Mouse (Mus musculus) limb, embryonic 13.5 days (tissue): ENCODE results near the gene Raly. TPM values are rescaled to one million over a fixed set of nuclear protein-coding genes. Genes with fewer than 3 reads are reported as not detected.
A peak's percentile ranks its signal among the peaks of the same experiment; 100 is the strongest.

Experiments used
- ATAC-seq: fragments of 200-750 bp; cut with Nextera tagmentation; 2 replicates; pipeline ENCODE4 v1.8.0; 2017; ENCODE audit warnings: low read depth, moderate number of reproducible peaks, moderate TSS enrichment; ENCODE audit not compliant: low FRiP score
- H3K27ac ChIP-seq: fragments of 300-500 bp; sonication (generic); 2 replicates; pipeline ENCODE4 v1.5.1; 2015; ENCODE audit warnings: inconsistent platforms, mild to moderate bottlenecking, moderate library complexity
- H3K27me3 ChIP-seq: fragments of 300-500 bp; sonication (generic); 2 replicates; pipeline ENCODE4 v1.6.1; 2015; ENCODE audit warnings: mild to moderate bottlenecking, inconsistent platforms
- H3K36me3 ChIP-seq: fragments of 300-500 bp; sonication (generic); 2 replicates; pipeline ENCODE4 v1.6.1; 2015; ENCODE audit warnings: inconsistent platforms, mild to moderate bottlenecking, moderate library complexity
- H3K4me1 ChIP-seq: fragments of 300-500 bp; sonication (generic); 2 replicates; pipeline ENCODE4 v1.6.1; 2015; ENCODE audit warnings: inconsistent platforms
- H3K4me2 ChIP-seq: fragments of 300-500 bp; sonication (generic); replicated peaks from 2 replicates; pipeline ENCODE4 v1.6.1; 2015; ENCODE audit warnings: inconsistent platforms, mild to moderate bottlenecking, moderate library complexity
- H3K4me3 ChIP-seq: fragments of 300-500 bp; sonication (generic); 2 replicates; pipeline ENCODE4 v1.5.1; 2015; ENCODE audit warnings: moderate library complexity, mild to moderate bottlenecking, inconsistent platforms
- H3K9ac ChIP-seq: fragments of 300-500 bp; sonication (generic); 2 replicates; pipeline ENCODE4 v1.6.1; 2015; ENCODE audit warnings: mild to moderate bottlenecking, inconsistent platforms
- H3K9me3 ChIP-seq: fragments of 300-500 bp; sonication (generic); 2 replicates; pipeline ENCODE4 v1.6.1; 2016; ENCODE audit warnings: inconsistent platforms
- WGBS: fragments of 180-500 bp; shearing (Covaris S2); methylation state at CpG from one replicate; pipeline ENCODE4 v1.1.7; 2015; 5-methylcytosine and 5-hydroxymethylcytosine counted together
- polyA plus RNA-seq: library from polyadenylated mRNA; unstranded; fragments of >200 nt; fragmentation: Nextera tagmentation; extraction: Ambion mirVana; gene quantifications from 2 replicates; pipeline ENCODE4 v1.2.1, GENCODE M21; 2015

The Raly gene
- polyA plus RNA-seq = 41.7 and 46.9 TPM in 2 replicates

DNA sequence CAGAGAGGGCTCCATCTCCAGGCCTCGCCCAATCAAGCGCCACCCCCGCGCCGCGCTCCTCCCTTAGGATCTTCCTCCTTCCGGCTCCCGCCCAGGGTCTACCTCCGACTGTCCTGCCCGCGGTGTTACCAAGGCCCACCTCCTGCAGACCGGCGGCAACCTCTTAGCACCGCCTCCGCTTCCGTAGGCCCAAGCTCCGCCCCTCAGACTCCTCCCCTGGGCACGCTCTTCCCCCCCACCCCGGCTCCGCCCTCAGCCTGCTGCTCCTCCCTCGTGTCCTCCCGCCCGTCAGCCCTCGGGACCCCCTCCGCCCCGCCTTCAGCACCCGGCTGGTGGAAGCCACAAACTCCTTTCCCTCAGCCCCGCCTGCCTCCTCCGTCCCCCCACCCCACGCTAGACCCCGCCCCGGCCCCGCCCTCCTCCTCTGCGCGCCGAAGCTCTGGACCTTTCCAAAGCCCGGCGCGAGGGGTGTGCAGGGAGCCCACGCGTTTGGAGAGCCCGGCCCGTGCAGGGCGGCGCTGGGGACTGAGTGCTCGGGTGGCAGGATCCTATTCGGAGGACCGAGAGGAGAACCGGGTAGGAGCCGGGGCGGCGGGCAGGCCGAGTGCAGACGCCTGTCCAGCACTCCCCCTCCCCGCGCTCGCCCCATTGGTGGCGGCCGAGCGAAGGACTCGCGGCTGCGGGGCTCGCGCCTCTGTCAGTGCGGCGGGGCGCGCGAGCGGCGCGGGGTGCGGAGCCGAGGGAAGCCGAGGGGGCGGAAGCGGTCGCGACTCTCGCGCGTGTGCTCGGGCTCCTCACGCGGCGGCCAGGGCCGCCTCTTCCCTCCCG, at the start of gene Raly, which contains the start of gene a:
Gene Raly (plus strand): TSS at position 441 of the 828 bp plus-strand sequence.
Gene a (plus strand): TSS at position 747 of the 828 bp plus-strand sequence.
- Histone ChIP-seq H3K9ac (peak within 1 kb of the TSS; percentile 99), H3K4me3 (peak within 1 kb of the TSS; percentile 88), H3K27ac (peak within 1 kb of the TSS; percentile 96), H3K4me2 (peak within 1 kb of the TSS; percentile 79), H3K36me3 (no peaks in the 10 kb centered on the region), H3K9me3 (no peaks in the 10 kb centered on the region), H3K4me1 (peaks cover 39% of the 10 kb centered on the region), H3K27me3 (no peaks in the 10 kb centered on the region)
- peak; percentile 96 for ATAC-seq
- under 1% methylated on average over 64 of the region's 89 CpGs for WGBS

- H3K9ac ChIP-seq = no peak overlapping the region
- H3K4me2 ChIP-seq = no peak overlapping the region
- no peak for ATAC-seq
- H3K27ac ChIP-seq = no peak overlapping the region
- 44% methylated on average over 10 of the region's 10 CpGs for WGBS
- H3K4me3 ChIP-seq = no peak overlapping the region
- no peaks in the 10 kb centered on the region for H3K36me3 ChIP-seq
- no peaks in the 10 kb centered on the region for H3K9me3 ChIP-seq
- H3K4me1 ChIP-seq = peaks cover 7% of the 10 kb centered on the region; the same call in 1 of the 2 replicates
- no peaks in the 10 kb centered on the region for H3K27me3 ChIP-seq
These were observed 47.7 kb upstream of the Raly start for GRCm38 (mm10) chr2:154742911-154743819.

DNA sequence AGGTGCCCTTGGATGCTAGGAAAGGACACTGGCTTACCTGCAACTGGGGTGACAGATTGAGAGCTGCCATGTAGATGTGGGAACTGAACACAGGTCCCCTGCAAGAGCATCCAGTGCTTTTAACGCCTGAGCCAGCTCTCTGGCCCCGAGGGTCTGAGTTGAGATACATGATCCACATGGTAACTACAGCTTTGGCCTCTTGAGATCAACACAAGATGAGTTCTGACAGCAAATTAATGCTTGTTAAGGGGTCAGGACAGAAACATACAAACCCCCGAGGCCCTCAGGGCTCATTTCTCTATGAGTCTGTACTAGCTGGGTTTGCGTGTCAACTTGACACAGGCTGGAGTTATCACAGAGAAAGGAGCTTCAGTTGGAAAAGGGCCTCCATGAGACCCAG, 47.0 kb upstream of the Raly start:
- H3K27me3 ChIP-seq = no peaks in the 10 kb centered on the region
- H3K4me3 ChIP-seq = no peak overlapping the region
- H3K4me2 ChIP-seq = no peak overlapping the region
- no peak overlapping the region for H3K27ac ChIP-seq
- 57% methylated on average over 4 of the region's 4 CpGs for WGBS
- H3K36me3 ChIP-seq = no peaks in the 10 kb centered on the region
- H3K9ac ChIP-seq = no peak overlapping the region
- no peaks in the 10 kb centered on the region for H3K9me3 ChIP-seq
- ATAC-seq = no peak
- peaks cover 3% of the 10 kb centered on the region for H3K4me1 ChIP-seq

GRCm38 (mm10) chr2:154748383-154748782, 42.5 kb upstream of the Raly start:
- Histone ChIP-seq H3K27ac (0 out of 2 replicates have a peak overlapping the region, but pooled peaks have one; percentile 28), H3K4me1 (peaks cover 15% of the 10 kb centered on the region), H3K9me3 (no peaks in the 10 kb centered on the region), H3K36me3 (no peaks in the 10 kb centered on the region), H3K27me3 (no peaks in the 10 kb centered on the region), H3K9ac (no peak overlapping the region), H3K4me2 (no peak overlapping the region), H3K4me3 (no peak overlapping the region)
- no peak for ATAC-seq
- WGBS = 90% methylated on average over 2 of the region's 2 CpGs

- no peaks in the 10 kb centered on the region for H3K9me3 ChIP-seq
- H3K27me3 ChIP-seq = no peaks in the 10 kb centered on the region
- 32% methylated on average over 23 of the region's 23 CpGs for WGBS
- H3K4me1 ChIP-seq = peaks cover 15% of the 10 kb centered on the region
- H3K9ac ChIP-seq = no peak overlapping the region
- ATAC-seq = peak; percentile 72
- H3K4me2 ChIP-seq = peak overlapping the region; percentile 50
- H3K36me3 ChIP-seq = no peaks in the 10 kb centered on the region
- no peak overlapping the region; the same call in 1 of the 2 replicates for H3K4me3 ChIP-seq
- H3K27ac ChIP-seq = peak overlapping the region; percentile 28; the same call in 1 of the 2 replicates
These were observed 41.6 kb upstream of the Raly start for GRCm38 (mm10) chr2:154749046-154750036.

GRCm38 (mm10) chr2:154751924-154752323, 39.0 kb upstream of the Raly start:
- 68% methylated on average over 8 of the region's 8 CpGs for WGBS
- no peak overlapping the region for H3K27ac ChIP-seq

DNA sequence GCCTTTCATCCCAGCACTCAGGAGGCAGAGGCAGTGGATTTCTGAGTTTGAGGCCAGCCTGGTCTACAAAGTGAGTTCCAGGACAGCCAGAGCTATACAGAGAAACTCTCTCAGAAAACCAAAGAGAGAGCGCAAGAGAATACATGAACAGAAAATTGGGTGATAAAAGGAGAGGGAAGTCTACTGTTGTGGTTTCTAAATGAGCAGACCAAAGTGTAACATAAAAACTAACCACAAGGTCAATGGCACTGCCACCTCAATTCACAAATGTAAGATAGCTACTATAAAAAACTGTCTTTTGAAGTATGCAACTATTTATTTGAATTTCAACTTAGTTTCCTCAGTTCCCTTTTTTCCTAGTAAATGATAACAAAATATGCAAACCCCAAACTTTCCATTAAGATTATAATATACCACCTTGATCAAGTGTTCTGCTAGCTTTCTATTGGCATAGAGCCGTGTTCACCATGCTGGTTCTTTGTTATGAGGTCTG, 36.8 kb upstream of the Raly start:
- H3K36me3 ChIP-seq = no peaks in the 10 kb centered on the region
- no peak overlapping the region for H3K4me3 ChIP-seq
- 90% methylated on average over 2 of the region's 2 CpGs for WGBS
- no peak overlapping the region for H3K9ac ChIP-seq
- no peak overlapping the region for H3K4me2 ChIP-seq
- no peaks in the 10 kb centered on the region for H3K9me3 ChIP-seq
- H3K4me1 ChIP-seq = peaks cover 15% of the 10 kb centered on the region
- ATAC-seq = no peak
- no peaks in the 10 kb centered on the region for H3K27me3 ChIP-seq
- no peak overlapping the region for H3K27ac ChIP-seq

More at GRCm38 (mm10) chr2:154751924-154752323, 39.0 kb upstream of the Raly start:
- no peaks in the 10 kb centered on the region for H3K27me3 ChIP-seq
- H3K4me1 ChIP-seq = peaks cover 15% of the 10 kb centered on the region
- ATAC-seq = no peak
- no peaks in the 10 kb centered on the region for H3K9me3 ChIP-seq
- no peak overlapping the region for H3K4me2 ChIP-seq
- H3K36me3 ChIP-seq = no peaks in the 10 kb centered on the region
- no peak overlapping the region for H3K9ac ChIP-seq
- no peak overlapping the region for H3K4me3 ChIP-seq

DNA sequence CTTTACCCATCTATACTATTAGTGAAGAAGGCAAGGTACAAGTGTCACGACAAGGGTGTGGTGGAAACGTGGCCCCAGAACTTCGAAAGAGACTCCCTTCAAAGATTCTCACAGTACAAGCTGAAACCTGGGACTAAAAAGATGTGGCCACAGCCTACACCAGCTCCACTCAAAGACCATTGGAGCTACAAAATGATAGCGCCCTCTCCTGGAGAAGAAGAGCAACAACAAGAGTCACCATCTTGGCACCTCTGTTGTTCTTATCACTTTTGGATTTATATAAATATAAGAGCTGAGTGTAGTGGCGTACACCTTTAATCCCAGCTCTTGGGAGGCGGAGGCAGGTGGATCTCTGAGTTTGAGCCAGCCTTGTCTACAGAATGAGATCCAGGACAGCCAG, 35.1 kb upstream of the Raly start:
- ATAC-seq = no peak
- H3K9ac ChIP-seq = no peak overlapping the region

GRCm38 (mm10) chr2:154757691-154758090, 33.2 kb upstream of the Raly start:
- Histone ChIP-seq H3K27ac (no peak overlapping the region; the same call in 1 of the 2 replicates), H3K9me3 (peaks cover 13% of the 10 kb centered on the region; the same call in 1 of the 2 replicates), H3K4me1 (peaks cover 6% of the 10 kb centered on the region; the same call in 1 of the 2 replicates), H3K4me2 (no peak overlapping the region), H3K9ac (no peak overlapping the region), H3K4me3 (no peak overlapping the region), H3K36me3 (peaks cover 2% of the 10 kb centered on the region; the same call in 1 of the 2 replicates), H3K27me3 (no peaks in the 10 kb centered on the region)
- no peak for ATAC-seq
- WGBS = 47% methylated on average over 5 of the region's 5 CpGs

More for the DNA sequence above, 35.1 kb upstream of the Raly start:
- no peaks in the 10 kb centered on the region for H3K27me3 ChIP-seq
- H3K9me3 ChIP-seq = peaks cover 6% of the 10 kb centered on the region; the same call in 1 of the 2 replicates
- H3K4me3 ChIP-seq = no peak overlapping the region
- H3K4me2 ChIP-seq = no peak overlapping the region
- WGBS = 58% methylated on average over 6 of the region's 6 CpGs
- H3K27ac ChIP-seq = no peak overlapping the region
- H3K36me3 ChIP-seq = peaks cover 2% of the 10 kb centered on the region; the same call in 1 of the 2 replicates
- 0 out of 2 replicates have a peak, but pooled peaks cover 6% of the 10 kb centered on the region for H3K4me1 ChIP-seq

- no peak overlapping the region for H3K9ac ChIP-seq
- 70% methylated on average over 1 of the region's 1 CpGs for WGBS
- no peaks in the 10 kb centered on the region for H3K27me3 ChIP-seq
- H3K4me3 ChIP-seq = no peak overlapping the region
- peaks cover 2% of the 10 kb centered on the region; the same call in 1 of the 2 replicates for H3K36me3 ChIP-seq
- H3K4me1 ChIP-seq = peaks cover 13% of the 10 kb centered on the region
- no peak for ATAC-seq
- H3K9me3 ChIP-seq = peaks cover 13% of the 10 kb centered on the region; the same call in 1 of the 2 replicates
- no peak overlapping the region for H3K27ac ChIP-seq
- no peak overlapping the region for H3K4me2 ChIP-seq
These were observed 32.4 kb upstream of the Raly start for GRCm38 (mm10) chr2:154758454-154758853.
